Mouse (Mus musculus): ENCODE data around the gene Zfp281. TPM values are rescaled to one million over a fixed set of nuclear protein-coding genes. Genes with fewer than 3 reads are reported as not detected.

Zfp281 gene
- polyA plus RNA-seq, 1 experiment from 2014 or later: 26.6 TPM

GRCm38 (mm10) chr1:136617163-136617788, 7.4 kb upstream of the Zfp281 start:
- 83% methylated on average over 7 of the region's 7 CpGs for WGBS

GRCm38 (mm10) chr1:136618570-136618969, 6.1 kb upstream of the Zfp281 start:
- ATAC-seq: no peak
- Histone ChIP-seq H3K9me3 (replicated peaks) (no peaks in the 10 kb centered on the region), H3K9ac (no peak overlapping the region), H3K27ac (no peak overlapping the region), H3K4me1 (peaks cover 2% of the 10 kb centered on the region; the same call in 1 of the 2 replicates), H3K27me3 (no peaks in the 10 kb centered on the region), H3K4me2 (no peak overlapping the region), H3K36me3 (ENCODE audit: poor library complexity, severe bottlenecking) (no peaks in the 10 kb centered on the region), H3K4me3 (no peak overlapping the region)
- WGBS: 78% methylated on average over 1 of the region's 1 CpGs

More at GRCm38 (mm10) chr1:136617163-136617788, 7.4 kb upstream of the Zfp281 start:
- H3K36me3 ChIP-seq (ENCODE audit: poor library complexity, severe bottlenecking): no peaks in the 10 kb centered on the region
- no peaks in the 10 kb centered on the region for H3K9me3 ChIP-seq (replicated peaks)
- H3K27ac ChIP-seq: no peak overlapping the region
- no peak overlapping the region for H3K4me2 ChIP-seq
- H3K27me3 ChIP-seq: no peaks in the 10 kb centered on the region
- H3K4me3 ChIP-seq: no peak overlapping the region
- H3K4me1 ChIP-seq: peaks cover 8% of the 10 kb centered on the region; the same call in 1 of the 2 replicates
- no peak overlapping the region for H3K9ac ChIP-seq
- no peak for ATAC-seq

GRCm38 (mm10) chr1:136625019-136625895, 556 bp downstream of the Zfp281 start:
- H3K27me3 ChIP-seq: no peaks in the 10 kb centered on the region
- H3K4me1 ChIP-seq: peaks cover 36% of the 10 kb centered on the region
- H3K4me3 ChIP-seq: peak overlapping the region; percentile 92
- H3K9ac ChIP-seq: peak overlapping the region; percentile 96
- H3K36me3 ChIP-seq (ENCODE audit: poor library complexity, severe bottlenecking): peaks cover 30% of the 10 kb centered on the region
- H3K9me3 ChIP-seq (replicated peaks): no peaks in the 10 kb centered on the region
- ATAC-seq: peak; percentile 75
- peak overlapping the region; percentile 93 for H3K27ac ChIP-seq
- WGBS: 2% methylated on average over 47 of the region's 92 CpGs
- H3K4me2 ChIP-seq: peak overlapping the region; percentile 90

- peak overlapping the region; percentile 90 for H3K4me2 ChIP-seq
- ATAC-seq: no peak
- peak overlapping the region; percentile 92 for H3K4me3 ChIP-seq
- peak overlapping the region; percentile 96 for H3K9ac ChIP-seq
- no peaks in the 10 kb centered on the region for H3K27me3 ChIP-seq
- peaks cover 36% of the 10 kb centered on the region for H3K4me1 ChIP-seq
- H3K9me3 ChIP-seq (replicated peaks): no peaks in the 10 kb centered on the region
- H3K27ac ChIP-seq: no peak overlapping the region
- H3K36me3 ChIP-seq (ENCODE audit: poor library complexity, severe bottlenecking): peaks cover 35% of the 10 kb centered on the region
- WGBS: 85% methylated on average over 7 of the region's 7 CpGs
These were observed 1.4 kb downstream of the Zfp281 start for GRCm38 (mm10) chr1:136626141-136626540.

- no peaks in the 10 kb centered on the region for H3K27me3 ChIP-seq
- ATAC-seq: no peak
- peaks cover 35% of the 10 kb centered on the region for H3K36me3 ChIP-seq (ENCODE audit: poor library complexity, severe bottlenecking)
- peak overlapping the region; percentile 9; the same call in 1 of the 2 replicates for H3K4me3 ChIP-seq
- 83% methylated on average over 5 of the region's 5 CpGs for WGBS
- H3K9ac ChIP-seq: no peak overlapping the region
- no peaks in the 10 kb centered on the region for H3K9me3 ChIP-seq (replicated peaks)
- peak overlapping the region; percentile 90 for H3K4me2 ChIP-seq
- no peak overlapping the region for H3K27ac ChIP-seq
- H3K4me1 ChIP-seq: peaks cover 36% of the 10 kb centered on the region
These were observed 2.1 kb downstream of the Zfp281 start for GRCm38 (mm10) chr1:136626756-136627155.

DNA sequence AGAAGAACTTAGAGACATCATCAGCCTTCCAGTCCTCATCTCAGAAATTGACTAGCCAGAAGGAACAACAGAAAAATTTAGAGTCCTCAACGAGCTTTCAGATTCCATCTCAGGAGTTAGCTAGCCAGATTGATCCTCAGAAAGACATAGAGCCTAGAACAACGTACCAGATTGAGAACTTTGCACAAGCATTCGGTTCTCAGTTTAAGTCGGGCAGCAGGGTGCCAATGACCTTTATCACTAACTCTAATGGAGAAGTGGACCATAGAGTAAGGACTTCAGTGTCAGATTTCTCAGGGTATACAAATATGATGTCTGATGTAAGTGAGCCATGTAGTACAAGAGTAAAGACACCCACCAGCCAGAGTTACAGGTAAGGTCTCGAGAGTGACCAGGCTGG, 2.9 kb downstream of the Zfp281 start:
- 92% methylated on average over 5 of the region's 5 CpGs for WGBS
- Histone ChIP-seq H3K36me3 (ENCODE audit: poor library complexity, severe bottlenecking) (peaks cover 35% of the 10 kb centered on the region), H3K4me1 (peaks cover 36% of the 10 kb centered on the region), H3K4me3 (peak overlapping the region; percentile 9; the same call in 1 of the 2 replicates), H3K27me3 (no peaks in the 10 kb centered on the region), H3K9me3 (replicated peaks) (no peaks in the 10 kb centered on the region), H3K9ac (no peak overlapping the region), H3K4me2 (peak overlapping the region; percentile 90), H3K27ac (no peak overlapping the region)
- ATAC-seq: no peak

- Histone ChIP-seq H3K27ac (no peak overlapping the region), H3K4me2 (no peak overlapping the region), H3K4me1 (peaks cover 12% of the 10 kb centered on the region), H3K9ac (no peak overlapping the region), H3K27me3 (no peaks in the 10 kb centered on the region), H3K9me3 (replicated peaks) (no peaks in the 10 kb centered on the region), H3K4me3 (no peak overlapping the region), H3K36me3 (ENCODE audit: poor library complexity, severe bottlenecking) (0 out of 2 replicates have a peak, but pooled peaks cover 14% of the 10 kb centered on the region)
- no peak for ATAC-seq
- 95% methylated on average over 3 of the region's 3 CpGs for WGBS
These were observed 8.2 kb downstream of the Zfp281 start for GRCm38 (mm10) chr1:136632891-136633290.

GRCm38 (mm10) chr1:136635644-136636043, 10.9 kb downstream of the Zfp281 start:
- Histone ChIP-seq H3K27ac (no peak overlapping the region), H3K4me3 (no peak overlapping the region), H3K9ac (no peak overlapping the region), H3K36me3 (ENCODE audit: poor library complexity, severe bottlenecking) (0 out of 2 replicates have a peak, but pooled peaks cover 5% of the 10 kb centered on the region), H3K4me1 (no peaks in the 10 kb centered on the region), H3K27me3 (no peaks in the 10 kb centered on the region), H3K4me2 (no peak overlapping the region), H3K9me3 (replicated peaks) (no peaks in the 10 kb centered on the region)
- WGBS: 89% methylated on average over 6 of the region's 6 CpGs
- ATAC-seq: no peak

GRCm38 (mm10) chr1:136636946-136637345, 12.2 kb downstream of the Zfp281 start:
- 95% methylated on average over 6 of the region's 6 CpGs for WGBS
- Histone ChIP-seq H3K9ac (no peak overlapping the region), H3K27me3 (no peaks in the 10 kb centered on the region), H3K9me3 (replicated peaks) (no peaks in the 10 kb centered on the region), H3K4me3 (no peak overlapping the region), H3K4me2 (no peak overlapping the region), H3K4me1 (no peaks in the 10 kb centered on the region), H3K27ac (no peak overlapping the region), H3K36me3 (ENCODE audit: poor library complexity, severe bottlenecking) (no peaks in the 10 kb centered on the region)
- no peak for ATAC-seq

- no peak overlapping the region for H3K4me3 ChIP-seq
- no peaks in the 10 kb centered on the region for H3K27me3 ChIP-seq
- no peak overlapping the region for H3K9ac ChIP-seq
- no peak for ATAC-seq
- H3K4me1 ChIP-seq: no peaks in the 10 kb centered on the region
- no peak overlapping the region for H3K4me2 ChIP-seq
- 94% methylated on average over 4 of the region's 4 CpGs for WGBS
- H3K27ac ChIP-seq: no peak overlapping the region
- no peaks in the 10 kb centered on the region for H3K9me3 ChIP-seq (replicated peaks)
- H3K36me3 ChIP-seq (ENCODE audit: poor library complexity, severe bottlenecking): no peaks in the 10 kb centered on the region
These were observed 13.0 kb downstream of the Zfp281 start for GRCm38 (mm10) chr1:136637696-136638095.

- Histone ChIP-seq H3K4me1 (no peaks in the 10 kb centered on the region), H3K27ac (no peak overlapping the region), H3K9ac (no peak overlapping the region), H3K36me3 (ENCODE audit: poor library complexity, severe bottlenecking) (no peaks in the 10 kb centered on the region), H3K9me3 (replicated peaks) (no peaks in the 10 kb centered on the region), H3K4me3 (no peak overlapping the region), H3K27me3 (no peaks in the 10 kb centered on the region), H3K4me2 (no peak overlapping the region)
- WGBS: 95% methylated on average over 7 of the region's 7 CpGs
- ATAC-seq: no peak
These were observed 13.5 kb downstream of the Zfp281 start for GRCm38 (mm10) chr1:136638211-136638610.

DNA sequence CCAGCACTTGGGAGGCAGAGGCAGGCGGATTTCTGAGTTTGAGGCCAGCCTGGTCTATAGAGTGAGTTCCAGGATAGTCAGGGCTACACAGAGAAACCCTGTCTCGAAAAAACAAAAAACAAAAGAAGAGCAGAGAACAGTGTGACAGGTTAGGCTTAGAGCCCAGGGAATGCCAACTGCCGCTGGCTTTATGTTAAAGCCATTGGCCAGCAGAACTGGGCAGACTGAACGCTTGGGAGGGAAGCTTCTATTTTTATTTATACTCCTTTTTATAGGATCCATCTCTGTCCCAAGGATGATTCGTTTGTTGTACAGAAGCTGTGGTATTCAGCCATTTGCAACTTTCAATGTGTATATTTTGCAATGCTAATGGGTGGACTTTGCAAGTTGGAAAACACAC, 14.0 kb downstream of the Zfp281 start:
- no peak overlapping the region for H3K27ac ChIP-seq
- H3K27me3 ChIP-seq: no peaks in the 10 kb centered on the region
- no peaks in the 10 kb centered on the region for H3K9me3 ChIP-seq (replicated peaks)
- no peaks in the 10 kb centered on the region for H3K4me1 ChIP-seq
- no peak overlapping the region for H3K9ac ChIP-seq
- WGBS: 89% methylated on average over 5 of the region's 5 CpGs
- no peaks in the 10 kb centered on the region for H3K36me3 ChIP-seq (ENCODE audit: poor library complexity, severe bottlenecking)
- no peak overlapping the region for H3K4me3 ChIP-seq
- no peak for ATAC-seq
- no peak overlapping the region for H3K4me2 ChIP-seq

Measured in forebrain, embryonic 13.5 days (tissue).